Mouse (Mus musculus): ENCODE data around the gene Piwil4.

DNA sequence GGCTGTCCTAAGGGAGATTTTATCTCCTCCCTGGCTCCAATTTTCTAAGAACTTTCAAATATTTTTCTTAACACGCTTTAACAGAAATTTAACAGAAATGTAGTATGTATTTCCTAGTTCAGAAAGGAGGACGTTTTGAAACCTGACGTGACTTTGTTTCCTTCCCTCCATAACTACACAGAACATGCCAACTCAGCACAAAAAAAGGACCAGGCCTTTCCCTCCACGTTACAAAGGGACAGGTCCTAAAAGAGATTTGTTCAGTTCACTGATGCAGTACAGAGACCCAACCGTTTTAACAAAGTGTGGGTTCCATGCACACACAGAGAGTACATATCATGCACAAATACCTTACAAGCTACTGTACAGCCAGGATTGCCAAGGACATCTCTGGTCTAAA, 18.9 kb downstream of the Piwil4 start:
- no peak for TF ChIP-seq EP300 (IDR thresholded peaks at IDR 0.05)
- TF ChIP-seq CTCF (IDR thresholded peaks at IDR 0.05) = no peak
